Mouse (Mus musculus) liver, embryonic 13.5 days (tissue): ENCODE data around the gene Pidd1. TPM values are rescaled to one million over a fixed set of nuclear protein-coding genes. Genes with fewer than 3 reads are reported as not detected.
A peak's percentile ranks its signal among the peaks of the same experiment; 100 is the strongest.
"Not testable (repeated sequence)": the region's sequence is repeated elsewhere in the genome, so short reads cannot be mapped to it uniquely, and the experiment has no call there.

Source experiments
- ATAC-seq: fragments of 200-750 bp; cut with Nextera tagmentation; 2 replicates; pipeline ENCODE4 v1.8.0; 2017; ENCODE audit warnings: low read depth, mild to moderate bottlenecking, moderate number of reproducible peaks, moderate library complexity
- DNase-seq: peaks from one replicate; pipeline ENCODE4 v3.0.0; 2022
- H3K27ac ChIP-seq: fragments of 300-500 bp; sonication (generic); 2 replicates; pipeline ENCODE4 v1.5.1; 2015; ENCODE audit warnings: moderate library complexity, mild to moderate bottlenecking, inconsistent platforms
- H3K27me3 ChIP-seq: fragments of 300-500 bp; sonication (generic); 2 replicates; pipeline ENCODE4 v1.6.1; 2015; ENCODE audit warnings: mild to moderate bottlenecking, inconsistent platforms
- H3K36me3 ChIP-seq: fragments of 300-500 bp; sonication (generic); 2 replicates; pipeline ENCODE4 v1.6.1; 2015; ENCODE audit warnings: mild to moderate bottlenecking, inconsistent platforms
- H3K4me1 ChIP-seq: fragments of 300-500 bp; sonication (generic); replicated peaks from 2 replicates; pipeline ENCODE4 v1.6.1; 2015; ENCODE audit warnings: inconsistent platforms
- H3K4me2 ChIP-seq: fragments of 300-500 bp; sonication (generic); 2 replicates; pipeline ENCODE4 v1.6.1; 2015; ENCODE audit warnings: inconsistent platforms, mild to moderate bottlenecking, moderate library complexity
- H3K4me3 ChIP-seq: fragments of 300-500 bp; sonication (generic); replicated peaks from 2 replicates; pipeline ENCODE4 v1.5.1; 2015; ENCODE audit warnings: mild to moderate bottlenecking, inconsistent platforms
- H3K9ac ChIP-seq: fragments of 300-500 bp; sonication (generic); 2 replicates; pipeline ENCODE4 v1.6.1; 2015; ENCODE audit warnings: mild to moderate bottlenecking, inconsistent platforms
- H3K9me3 ChIP-seq: fragments of 300-500 bp; sonication (generic); replicated peaks from 2 replicates; pipeline ENCODE4 v1.6.1; 2016; ENCODE audit warnings: inconsistent platforms
- WGBS: fragments of 180-500 bp; shearing (Covaris S2); methylation state at CpG from one replicate; pipeline ENCODE4 v1.1.7; 2015; ENCODE audit not compliant: insufficient replicate concordance; 5-methylcytosine and 5-hydroxymethylcytosine counted together
- polyA plus RNA-seq: library from polyadenylated mRNA; unstranded; fragments of >200 nt; fragmentation: Nextera tagmentation; extraction: Ambion mirVana; gene quantifications from 2 replicates; pipeline ENCODE4 v1.2.1, GENCODE M21; 2015

The Pidd1 gene
- polyA plus RNA-seq, 1 experiment from 2014 or later, result 10.9 TPM

GRCm38 (mm10) chr7:141407670-141408069 lies 36.2 kb downstream of the Pidd1 start:
- peaks cover 48% of the 10 kb centered on the region for H3K36me3 ChIP-seq
- not testable (repeated sequence) for H3K9ac ChIP-seq, H3K27ac ChIP-seq, H3K27me3 ChIP-seq, ATAC-seq, H3K4me2 ChIP-seq, H3K9me3 ChIP-seq, H3K4me3 ChIP-seq, DNase-seq
- H3K4me1 ChIP-seq, result peaks cover 16% of the 10 kb centered on the region
- 92% methylated on average over 7 of the region's 7 CpGs for WGBS

- no peak overlapping the region for H3K4me3 ChIP-seq
- no peak overlapping the region for H3K27ac ChIP-seq
- no peak overlapping the region for H3K4me2 ChIP-seq
- ATAC-seq (no peak), DNase-seq (no peak)
- no peaks in the 10 kb centered on the region for H3K9me3 ChIP-seq
- H3K9ac ChIP-seq, result no peak overlapping the region
- peaks cover 68% of the 10 kb centered on the region for H3K36me3 ChIP-seq
- WGBS, result 79% methylated on average over 4 of the region's 4 CpGs
- peaks cover 6% of the 10 kb centered on the region for H3K4me1 ChIP-seq
- H3K27me3 ChIP-seq, result no peaks in the 10 kb centered on the region
Observed at GRCm38 (mm10) chr7:141405466-141405865, 38.4 kb downstream of the Pidd1 start.

- Histone ChIP-seq H3K4me2 (no peak overlapping the region), H3K9me3 (no peaks in the 10 kb centered on the region), H3K27ac (no peak overlapping the region), H3K36me3 (peaks cover 72% of the 10 kb centered on the region), H3K27me3 (no peaks in the 10 kb centered on the region), H3K4me1 (no peaks in the 10 kb centered on the region), H3K9ac (no peak overlapping the region), H3K4me3 (no peak overlapping the region)
- DNase-seq, result peak; percentile 56
- peak; percentile 70 for ATAC-seq
- 39% methylated on average over 5 of the region's 5 CpGs for WGBS
Observed at GRCm38 (mm10) chr7:141403305-141403704, 40.5 kb downstream of the Pidd1 start.

DNA sequence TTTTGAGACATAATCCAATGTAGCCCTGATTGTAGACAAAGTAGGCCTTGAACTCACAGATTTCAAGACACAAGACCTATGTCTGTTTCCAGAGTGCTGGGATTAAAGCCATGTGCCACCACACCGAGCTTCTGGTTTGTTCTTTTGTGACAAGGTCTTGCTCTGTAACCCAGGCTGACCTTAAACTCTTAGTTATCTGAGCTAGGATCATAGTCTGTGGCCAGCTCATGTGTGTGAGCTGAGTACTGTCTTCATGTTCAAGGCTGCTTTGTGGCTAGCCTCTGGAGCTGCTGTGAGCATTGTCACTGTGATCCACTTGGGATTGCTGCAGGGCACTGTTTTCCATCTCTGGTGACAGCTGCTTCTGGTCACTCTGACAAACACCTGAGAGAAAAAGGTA lies 48.5 kb downstream of the Pidd1 start:
- 0 out of 2 replicates have a peak overlapping the region, but pooled peaks have one; percentile 14 for H3K9ac ChIP-seq
- H3K27me3 ChIP-seq, result no peaks in the 10 kb centered on the region
- H3K4me1 ChIP-seq, result peaks cover 46% of the 10 kb centered on the region
- DNase-seq, result no peak
- no peak overlapping the region for H3K4me3 ChIP-seq
- no peak for ATAC-seq
- H3K9me3 ChIP-seq, result no peaks in the 10 kb centered on the region
- peak overlapping the region; percentile 98 for H3K27ac ChIP-seq
- H3K4me2 ChIP-seq, result peak overlapping the region; percentile 93; the same call in 1 of the 2 replicates
- WGBS, result 43% methylated on average over 1 of the region's 1 CpGs
- H3K36me3 ChIP-seq, result peaks cover 51% of the 10 kb centered on the region

DNA sequence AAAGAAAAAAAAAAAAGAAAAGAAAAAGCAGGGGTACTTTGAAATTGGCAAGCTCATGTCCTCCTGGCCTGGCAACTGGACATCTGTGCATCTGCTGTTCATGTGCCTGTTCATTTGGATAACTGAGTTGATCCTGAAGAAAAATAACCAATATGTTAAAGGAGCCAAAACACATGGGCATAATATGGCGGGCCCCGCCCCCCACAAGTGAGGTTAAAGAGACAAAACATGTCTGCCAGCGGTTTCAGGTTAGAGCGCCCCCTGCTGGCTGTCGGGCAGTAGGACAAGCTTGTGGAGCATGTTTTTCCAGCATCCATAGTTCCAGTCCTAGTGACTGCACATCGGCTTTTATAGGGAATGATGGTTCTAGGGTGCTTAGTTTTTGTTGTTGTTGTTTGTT lies 49.1 kb downstream of the Pidd1 start:
- Histone ChIP-seq H3K4me2 (peak overlapping the region; percentile 93), H3K36me3 (peaks cover 46% of the 10 kb centered on the region), H3K9ac (peak overlapping the region; percentile 86; the same call in 1 of the 2 replicates), H3K27ac (peak overlapping the region; percentile 98), H3K4me1 (peaks cover 52% of the 10 kb centered on the region), H3K4me3 (peak overlapping the region; percentile 79), H3K9me3 (no peaks in the 10 kb centered on the region), H3K27me3 (no peaks in the 10 kb centered on the region)
- ATAC-seq (no peak), DNase-seq (peak; percentile 82)
- WGBS, result 12% methylated on average over 6 of the region's 6 CpGs

DNA sequence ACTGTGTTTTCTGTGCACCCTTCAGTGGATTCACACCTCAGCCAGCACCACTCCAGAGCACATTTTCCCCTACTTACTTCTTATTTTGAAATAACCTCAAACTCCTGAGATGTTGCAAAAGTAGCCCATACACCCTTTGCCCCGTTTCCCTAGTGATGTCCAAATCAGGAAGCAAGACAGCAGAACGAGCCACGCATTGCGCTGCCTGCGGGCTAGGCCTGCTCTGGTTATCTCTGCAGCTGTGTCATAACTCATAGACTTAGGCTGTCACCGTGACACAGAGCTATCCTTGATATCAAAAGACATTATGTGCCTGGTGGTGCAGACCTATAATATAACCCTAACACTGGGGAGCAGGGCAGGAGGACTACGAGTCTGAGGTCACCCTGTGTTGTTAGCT lies 49.7 kb downstream of the Pidd1 start:
- DNase-seq, result peak; percentile 75
- Histone ChIP-seq H3K4me2 (peak overlapping the region; percentile 93), H3K9ac (peak overlapping the region; percentile 86), H3K4me3 (peak overlapping the region; percentile 79), H3K36me3 (peaks cover 40% of the 10 kb centered on the region), H3K9me3 (no peaks in the 10 kb centered on the region), H3K4me1 (peaks cover 58% of the 10 kb centered on the region), H3K27me3 (no peaks in the 10 kb centered on the region), H3K27ac (peak overlapping the region; percentile 98)
- ATAC-seq, result peak; percentile 63
- WGBS, result 19% methylated on average over 7 of the region's 7 CpGs

- H3K4me3 ChIP-seq, result peak overlapping the region; percentile 79
- H3K9me3 ChIP-seq, result no peaks in the 10 kb centered on the region
- H3K4me2 ChIP-seq, result peak overlapping the region; percentile 93
- DNase-seq, result peak; percentile 71
- peak overlapping the region; percentile 86 for H3K9ac ChIP-seq
- ATAC-seq, result peak; percentile 48
- 13% methylated on average over 9 of the region's 9 CpGs for WGBS
- peaks cover 73% of the 10 kb centered on the region for H3K4me1 ChIP-seq
- no peaks in the 10 kb centered on the region for H3K27me3 ChIP-seq
- H3K27ac ChIP-seq, result peak overlapping the region; percentile 98
- H3K36me3 ChIP-seq, result peaks cover 25% of the 10 kb centered on the region
Observed at GRCm38 (mm10) chr7:141392552-141393222, 51.1 kb downstream of the Pidd1 start.

- Histone ChIP-seq H3K27me3 (no peaks in the 10 kb centered on the region), H3K9me3 (no peaks in the 10 kb centered on the region), H3K27ac (peak within 1 kb of the TSS; percentile 98), H3K9ac (peak within 1 kb of the TSS; percentile 86), H3K4me1 (peaks cover 81% of the 10 kb centered on the region), H3K36me3 (peaks cover 17% of the 10 kb centered on the region), H3K4me2 (peak within 1 kb of the TSS; percentile 93), H3K4me3 (peak within 1 kb of the TSS; percentile 79)
- ATAC-seq (peak; percentile 77), DNase-seq (peak; percentile 97)
- under 1% methylated on average over 57 of the region's 57 CpGs for WGBS
Observed at GRCm38 (mm10) chr7:141391625-141392551, 51.9 kb downstream of the Pidd1 start, which contains the start of gene Taldo1. Gene Taldo1 (plus strand): TSS chr7:141392199.

GRCm38 (mm10) chr7:141390326-141391259 lies 53.2 kb downstream of the Pidd1 start:
- H3K36me3 ChIP-seq, result peaks cover 4% of the 10 kb centered on the region
- H3K27me3 ChIP-seq, result no peaks in the 10 kb centered on the region
- peak overlapping the region; percentile 93 for H3K4me2 ChIP-seq
- no peaks in the 10 kb centered on the region for H3K9me3 ChIP-seq
- 43% methylated on average over 9 of the region's 9 CpGs for WGBS
- peaks cover 81% of the 10 kb centered on the region for H3K4me1 ChIP-seq
- ATAC-seq, result no peak
- peak overlapping the region; percentile 79 for H3K4me3 ChIP-seq
- peak overlapping the region; percentile 98 for H3K27ac ChIP-seq
- DNase-seq, result no peak
- H3K9ac ChIP-seq, result peak overlapping the region; percentile 86

DNA sequence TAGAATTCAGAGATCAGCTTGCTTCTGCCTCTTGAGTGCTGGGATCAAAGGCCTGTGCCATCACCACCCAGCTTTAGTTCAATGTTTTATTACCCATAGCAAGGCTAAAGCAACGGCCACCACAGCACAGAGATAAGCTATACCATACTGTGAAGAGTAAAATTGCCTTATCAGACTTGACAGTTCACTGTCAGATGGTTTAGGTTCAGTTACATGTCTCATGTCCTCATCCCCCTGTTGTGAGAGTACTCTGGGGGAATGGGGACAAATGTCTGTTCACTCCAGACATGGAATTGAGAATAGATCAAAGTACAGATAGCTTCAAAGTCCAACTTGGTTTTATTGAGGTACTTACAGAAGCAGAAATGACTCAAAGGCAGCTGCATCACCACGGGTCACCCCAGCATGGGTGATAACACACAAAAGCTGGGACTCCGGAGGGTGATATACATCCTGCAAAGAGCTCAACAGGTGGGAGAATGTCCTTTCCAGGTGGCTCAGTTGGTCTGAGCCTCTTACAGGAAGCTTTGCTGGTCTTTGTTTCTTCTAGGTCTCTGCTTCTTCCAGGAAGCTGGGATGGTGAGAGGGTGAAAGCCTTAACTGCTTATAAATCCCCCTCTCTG lies 55.2 kb downstream of the Pidd1 start:
- peak overlapping the region; percentile 98 for H3K27ac ChIP-seq
- no peaks in the 10 kb centered on the region for H3K9me3 ChIP-seq
- peak overlapping the region; percentile 48 for H3K9ac ChIP-seq
- WGBS, result 12% methylated on average over 3 of the region's 3 CpGs
- peaks cover 70% of the 10 kb centered on the region for H3K4me1 ChIP-seq
- H3K27me3 ChIP-seq, result no peaks in the 10 kb centered on the region
- no peaks in the 10 kb centered on the region for H3K36me3 ChIP-seq
- H3K4me3 ChIP-seq, result no peak overlapping the region
- H3K4me2 ChIP-seq, result peak overlapping the region; percentile 26
- DNase-seq (peak; percentile 36), ATAC-seq (peak; percentile 34)
